Mouse (Mus musculus): ENCODE results near the gene Rtl8a.
"Not testable (repeated sequence)": the region's sequence is repeated elsewhere in the genome, so short reads cannot be mapped to it uniquely, and the experiment has no call there.

Rtl8a gene

GRCm38 (mm10) chrX:53642980-53643961 lies at the start of gene Rtl8a:
Rtl8a (minus strand) TSS chrX:53643682.
- DNase-seq (ENCODE audit: low spot score in 2 of 2) = peak; percentile 54 to 67

DNA sequence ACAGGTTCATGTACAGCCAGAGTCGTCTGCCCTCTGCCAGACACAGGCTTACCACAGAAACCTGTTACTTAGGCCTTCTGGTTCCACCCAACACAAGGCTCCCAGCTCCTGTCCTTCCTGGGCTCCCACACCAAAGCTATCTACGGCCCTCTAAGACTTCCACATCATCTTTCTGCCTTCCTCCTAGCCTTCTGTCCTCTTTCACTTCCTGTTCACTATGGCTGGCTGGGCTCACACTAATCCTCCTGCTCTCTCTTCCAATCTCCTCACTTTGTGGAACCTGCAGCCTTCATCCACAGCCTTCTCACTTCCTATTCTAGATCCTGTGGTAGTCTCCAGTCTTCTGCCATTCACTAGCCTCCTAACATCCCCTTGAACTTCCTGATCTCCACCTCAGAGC lies 49.7 kb upstream of the Rtl8a start:
- no peak for DNase-seq (ENCODE audit: low spot score in 2 of 2)

GRCm38 (mm10) chrX:53692065-53692464 lies 48.6 kb upstream of the Rtl8a start:
- DNase-seq (ENCODE audit: low spot score in 2 of 2) = no peak

- DNase-seq (ENCODE audit: low spot score in 2 of 2) = not testable (repeated sequence)
Measured at GRCm38 (mm10) chrX:53684676-53685075, 41.2 kb upstream of the Rtl8a start.

DNA sequence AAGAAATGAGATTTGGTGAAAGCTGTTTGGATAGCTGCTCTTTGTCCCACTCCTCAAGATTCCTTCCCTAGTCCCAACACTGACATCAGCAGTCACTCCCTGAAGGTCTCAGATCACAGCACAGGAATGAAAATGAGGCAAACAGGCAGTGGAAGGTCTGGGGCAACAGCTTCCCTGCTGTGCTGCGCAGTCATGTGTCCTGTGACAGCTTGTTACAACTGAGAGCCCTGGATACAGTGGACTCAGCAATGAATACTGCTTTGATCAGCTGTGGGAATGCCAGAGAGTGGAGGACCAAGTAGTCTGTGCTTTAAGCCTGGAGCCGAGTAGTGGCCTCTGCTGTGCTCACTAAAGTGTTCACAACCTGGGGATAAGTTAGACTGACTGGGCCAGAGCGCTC lies 39.2 kb upstream of the Rtl8a start:
- DNase-seq (ENCODE audit: low spot score in 2 of 2) = not testable (repeated sequence)

DNA sequence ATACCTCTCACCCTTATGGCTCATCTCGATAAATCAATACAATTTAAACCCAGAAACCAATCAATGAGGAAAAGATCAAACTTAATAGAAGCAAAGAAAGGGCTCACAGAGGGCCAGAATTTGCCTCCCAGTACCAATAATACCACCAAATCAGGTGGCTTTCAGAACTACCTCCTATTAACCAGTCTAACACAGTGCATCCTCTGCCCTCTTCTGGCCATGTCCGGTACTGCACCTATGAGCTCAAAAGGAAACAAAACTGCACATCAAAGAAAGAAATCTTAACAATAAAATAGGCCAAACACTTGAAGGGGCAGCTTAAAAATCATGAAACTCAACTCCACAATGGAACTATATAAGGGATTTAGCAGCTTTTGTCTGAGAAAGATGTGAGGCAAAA lies 33.5 kb upstream of the Rtl8a start:
- peak; percentile 13 to 23 for DNase-seq (ENCODE audit: low spot score in 2 of 2)

- DNase-seq (ENCODE audit: low spot score in 2 of 2) = not testable (repeated sequence)
Measured at GRCm38 (mm10) chrX:53670696-53671095, 27.2 kb upstream of the Rtl8a start.

GRCm38 (mm10) chrX:53670294-53670693 lies 26.8 kb upstream of the Rtl8a start, which contains the start of gene Rtl8b:
Rtl8b (minus strand) TSS chrX:53670408.
- peak; percentile 66 to 73 for DNase-seq (ENCODE audit: low spot score in 2 of 2)

GRCm38 (mm10) chrX:53669557-53670270 lies 26.2 kb upstream of the Rtl8a start:
- DNase-seq (ENCODE audit: low spot score in 2 of 2) = not testable (repeated sequence)

DNA sequence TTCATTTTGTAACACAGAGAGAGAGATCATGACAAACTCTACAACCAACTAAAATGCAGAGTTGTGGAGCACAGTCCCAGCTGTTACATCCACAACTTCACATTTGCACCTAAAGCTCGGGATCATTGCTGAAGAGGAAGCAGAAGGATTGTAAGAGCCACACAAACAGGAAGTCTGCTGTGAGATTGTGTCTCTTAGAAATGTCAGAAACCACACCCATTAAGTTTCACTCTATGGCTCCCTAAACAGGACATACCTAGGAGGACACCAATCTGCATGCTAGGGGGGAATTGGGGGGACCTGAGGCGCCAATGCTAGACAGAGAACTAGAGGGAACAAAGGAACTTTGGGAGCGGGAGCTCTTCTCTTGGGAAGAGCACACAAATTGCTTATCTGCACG lies 9.4 kb upstream of the Rtl8a start:
- not testable (repeated sequence) for DNase-seq (ENCODE audit: low spot score in 2 of 2)

DNA sequence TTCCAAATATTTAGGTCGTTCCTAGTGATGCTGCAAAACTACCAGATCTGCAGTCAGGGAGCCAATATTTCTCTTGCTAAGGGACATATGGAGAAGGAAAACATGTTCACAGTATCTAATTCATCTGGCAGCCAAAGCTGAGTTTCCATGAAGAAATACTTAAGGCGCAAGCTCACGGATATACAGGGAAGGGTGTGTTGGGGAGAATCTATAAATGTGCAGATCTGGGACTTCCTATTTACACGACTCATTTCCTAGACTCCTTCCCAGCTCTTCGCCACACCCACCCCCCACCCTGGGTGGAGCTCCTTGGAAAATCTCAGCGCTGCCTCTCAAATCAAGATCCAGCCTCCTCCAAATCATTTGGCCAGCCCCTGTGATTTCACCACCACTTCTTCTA lies 2.4 kb upstream of the Rtl8a start:
- DNase-seq (ENCODE audit: low spot score in 2 of 2) = no peak

- DNase-seq (ENCODE audit: low spot score in 2 of 2) = not testable (repeated sequence)
Measured at GRCm38 (mm10) chrX:53642604-53642979, 890 bp downstream of the Rtl8a start.

GRCm38 (mm10) chrX:53638107-53638506 lies 5.4 kb downstream of the Rtl8a start:
- not testable (repeated sequence) for DNase-seq (ENCODE audit: low spot score in 2 of 2)

- not testable (repeated sequence) for DNase-seq (ENCODE audit: low spot score in 2 of 2)
Measured at GRCm38 (mm10) chrX:53611395-53611794, 32.1 kb downstream of the Rtl8a start.

- DNase-seq (ENCODE audit: low spot score in 2 of 2) = peak; percentile 13 to 34
Measured at GRCm38 (mm10) chrX:53610571-53610970, 32.9 kb downstream of the Rtl8a start.

- not testable (repeated sequence) for DNase-seq (ENCODE audit: low spot score in 2 of 2)
Measured at GRCm38 (mm10) chrX:53608879-53609278, 34.6 kb downstream of the Rtl8a start, which contains the start of gene Gm14597. Gm14597 (minus strand) TSS chrX:53608979.

DNA sequence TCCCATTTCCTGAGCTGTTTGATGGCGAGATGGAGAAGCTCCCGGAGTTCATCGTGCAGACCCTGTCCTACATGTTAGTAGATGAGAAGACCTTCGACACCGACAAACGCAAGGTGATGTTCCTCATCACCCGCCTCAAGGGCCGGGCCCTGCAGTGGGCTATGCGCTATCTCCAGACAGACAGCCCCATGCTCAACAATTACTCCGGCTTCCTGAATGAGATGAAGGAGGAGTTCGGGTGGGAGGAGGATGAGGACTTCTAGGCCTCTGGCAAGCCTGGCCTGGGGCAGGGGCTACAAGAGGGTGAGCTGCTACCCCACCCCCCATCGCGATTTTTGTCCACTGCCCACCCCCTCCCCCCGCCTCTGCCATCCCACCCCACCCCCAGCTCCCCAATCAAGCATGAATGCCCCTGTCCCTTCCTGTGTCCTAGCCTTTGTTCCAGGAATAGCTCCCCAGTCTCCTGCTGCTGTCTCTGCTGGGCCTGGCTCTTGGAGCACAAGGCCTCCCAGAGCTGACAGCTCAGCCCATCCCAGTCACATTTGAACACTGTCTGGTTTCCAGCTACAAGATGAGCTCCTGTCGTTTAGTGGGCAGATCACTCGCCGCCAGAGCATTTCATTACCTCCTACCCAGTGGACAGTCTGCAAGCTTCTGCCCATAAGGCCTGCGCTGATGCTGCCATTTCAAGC lies 35.2 kb downstream of the Rtl8a start:
- no peak for DNase-seq (ENCODE audit: low spot score in 2 of 2)

- peak; percentile 41 for DNase-seq (ENCODE audit: low spot score in 2 of 2)
Measured at GRCm38 (mm10) chrX:53607242-53608121, 36.0 kb downstream of the Rtl8a start, which contains the start of gene Rtl8c. Rtl8c (plus strand) TSS chrX:53608032.

GRCm38 (mm10) chrX:53606176-53606575 lies 37.3 kb downstream of the Rtl8a start:
- DNase-seq (ENCODE audit: low spot score in 2 of 2) = not testable (repeated sequence)

- DNase-seq (ENCODE audit: low spot score in 2 of 2) = peak in 1 of 2 experiments; percentile 7
Measured at GRCm38 (mm10) chrX:53599993-53600392, 43.5 kb downstream of the Rtl8a start.
